Mouse (Mus musculus): ENCODE measurements around the gene Reep6. TPM values are rescaled to one million over a fixed set of nuclear protein-coding genes. Genes with fewer than 3 reads are reported as not detected.

The Reep6 gene
- polyA plus RNA-seq, 1 experiment from 2014 or later: 61.4 TPM

GRCm38 (mm10) chr10:80368392-80368791, 38.6 kb downstream of the Reep6 start:
- WGBS (ENCODE audit: insufficient replicate concordance): 79% methylated on average over 6 of the region's 6 CpGs
- H3K36me3 ChIP-seq: no peaks in the 10 kb centered on the region
- no peak overlapping the region for H3K27ac ChIP-seq
- H3K9ac ChIP-seq: no peak overlapping the region
- H3K4me2 ChIP-seq: no peak overlapping the region
- H3K27me3 ChIP-seq (replicated peaks): peaks cover 85% of the 10 kb centered on the region
- H3K4me3 ChIP-seq: no peak overlapping the region
- 0 out of 2 replicates have a peak, but pooled peaks cover 5% of the 10 kb centered on the region for H3K9me3 ChIP-seq (replicated peaks)
- H3K4me1 ChIP-seq: peaks cover 7% of the 10 kb centered on the region; the same call in 1 of the 2 replicates
- ATAC-seq: no peak

GRCm38 (mm10) chr10:80369995-80370747, 40.4 kb downstream of the Reep6 start:
- H3K9me3 ChIP-seq (replicated peaks): 0 out of 2 replicates have a peak, but pooled peaks cover 5% of the 10 kb centered on the region
- H3K27me3 ChIP-seq (replicated peaks): peaks cover 73% of the 10 kb centered on the region
- no peak overlapping the region for H3K4me2 ChIP-seq
- no peak overlapping the region for H3K9ac ChIP-seq
- 64% methylated on average over 21 of the region's 21 CpGs for WGBS (ENCODE audit: insufficient replicate concordance)
- no peak overlapping the region for H3K27ac ChIP-seq
- no peak overlapping the region for H3K4me3 ChIP-seq
- H3K36me3 ChIP-seq: no peaks in the 10 kb centered on the region
- H3K4me1 ChIP-seq: peaks cover 7% of the 10 kb centered on the region; the same call in 1 of the 2 replicates
- no peak for ATAC-seq

- 0 out of 2 replicates have a peak, but pooled peaks cover 5% of the 10 kb centered on the region for H3K9me3 ChIP-seq (replicated peaks)
- ATAC-seq: no peak
- H3K27me3 ChIP-seq (replicated peaks): peaks cover 62% of the 10 kb centered on the region
- H3K4me1 ChIP-seq: peaks cover 7% of the 10 kb centered on the region; the same call in 1 of the 2 replicates
- peak overlapping the region; percentile 33 for H3K4me2 ChIP-seq
- H3K9ac ChIP-seq: no peak overlapping the region; the same call in 1 of the 2 replicates
- no peaks in the 10 kb centered on the region for H3K36me3 ChIP-seq
- no peak overlapping the region for H3K27ac ChIP-seq
- 7% methylated on average over 12 of the region's 12 CpGs for WGBS (ENCODE audit: insufficient replicate concordance)
- H3K4me3 ChIP-seq: no peak overlapping the region
These were observed 41.7 kb downstream of the Reep6 start for GRCm38 (mm10) chr10:80371411-80371966.

GRCm38 (mm10) chr10:80371983-80372382, 42.2 kb downstream of the Reep6 start:
- Histone ChIP-seq H3K4me3 (no peak overlapping the region), H3K27ac (no peak overlapping the region), H3K9ac (no peak overlapping the region), H3K36me3 (no peaks in the 10 kb centered on the region), H3K4me2 (peak overlapping the region; percentile 33; the same call in 1 of the 2 replicates), H3K4me1 (peaks cover 7% of the 10 kb centered on the region; the same call in 1 of the 2 replicates), H3K27me3 (replicated peaks) (peaks cover 57% of the 10 kb centered on the region), H3K9me3 (replicated peaks) (0 out of 2 replicates have a peak, but pooled peaks cover 5% of the 10 kb centered on the region)
- 48% methylated on average over 9 of the region's 9 CpGs for WGBS (ENCODE audit: insufficient replicate concordance)
- no peak for ATAC-seq

GRCm38 (mm10) chr10:80372706-80373105, 43.0 kb downstream of the Reep6 start:
- Histone ChIP-seq H3K4me3 (no peak overlapping the region), H3K4me2 (no peak overlapping the region), H3K4me1 (peaks cover 7% of the 10 kb centered on the region; the same call in 1 of the 2 replicates), H3K9ac (no peak overlapping the region), H3K27ac (no peak overlapping the region), H3K27me3 (replicated peaks) (peaks cover 49% of the 10 kb centered on the region), H3K9me3 (replicated peaks) (0 out of 2 replicates have a peak, but pooled peaks cover 8% of the 10 kb centered on the region), H3K36me3 (no peaks in the 10 kb centered on the region)
- WGBS (ENCODE audit: insufficient replicate concordance): 75% methylated on average over 6 of the region's 6 CpGs
- no peak for ATAC-seq

- no peaks in the 10 kb centered on the region for H3K36me3 ChIP-seq
- ATAC-seq: peak; percentile 41; the same call in 1 of the 2 replicates
- peaks cover 7% of the 10 kb centered on the region; the same call in 1 of the 2 replicates for H3K4me1 ChIP-seq
- H3K9me3 ChIP-seq (replicated peaks): 0 out of 2 replicates have a peak, but pooled peaks cover 3% of the 10 kb centered on the region
- H3K27ac ChIP-seq: no peak overlapping the region
- no peak overlapping the region for H3K4me3 ChIP-seq
- 17% methylated on average over 6 of the region's 6 CpGs for WGBS (ENCODE audit: insufficient replicate concordance)
- H3K4me2 ChIP-seq: no peak overlapping the region
- no peak overlapping the region for H3K9ac ChIP-seq
- peaks cover 38% of the 10 kb centered on the region for H3K27me3 ChIP-seq (replicated peaks)
These were observed 44.3 kb downstream of the Reep6 start for GRCm38 (mm10) chr10:80374063-80374462.

GRCm38 (mm10) chr10:80376160-80376559, 46.4 kb downstream of the Reep6 start:
- Histone ChIP-seq H3K4me2 (no peak overlapping the region), H3K9ac (no peak overlapping the region), H3K4me1 (peaks cover 7% of the 10 kb centered on the region; the same call in 1 of the 2 replicates), H3K27ac (no peak overlapping the region), H3K27me3 (replicated peaks) (peaks cover 22% of the 10 kb centered on the region), H3K4me3 (no peak overlapping the region), H3K36me3 (peaks cover 12% of the 10 kb centered on the region), H3K9me3 (replicated peaks) (0 out of 2 replicates have a peak, but pooled peaks cover 3% of the 10 kb centered on the region)
- WGBS (ENCODE audit: insufficient replicate concordance): 3% methylated on average over 7 of the region's 7 CpGs
- 0 out of 2 replicates have a peak, but pooled peaks have one; percentile 43 for ATAC-seq

- H3K27ac ChIP-seq: no peak overlapping the region
- no peak overlapping the region for H3K4me2 ChIP-seq
- H3K4me1 ChIP-seq: no peaks in the 10 kb centered on the region
- no peak overlapping the region for H3K9ac ChIP-seq
- ATAC-seq: no peak
- H3K27me3 ChIP-seq (replicated peaks): peaks cover 13% of the 10 kb centered on the region
- H3K36me3 ChIP-seq: peaks cover 28% of the 10 kb centered on the region
- 0 out of 2 replicates have a peak, but pooled peaks cover 3% of the 10 kb centered on the region for H3K9me3 ChIP-seq (replicated peaks)
- no peak overlapping the region for H3K4me3 ChIP-seq
- 44% methylated on average over 10 of the region's 10 CpGs for WGBS (ENCODE audit: insufficient replicate concordance)
These were observed 48.0 kb downstream of the Reep6 start for GRCm38 (mm10) chr10:80377716-80378115.

- no peak overlapping the region for H3K4me3 ChIP-seq
- H3K27ac ChIP-seq: no peak overlapping the region
- no peak overlapping the region for H3K4me2 ChIP-seq
- H3K9me3 ChIP-seq (replicated peaks): no peaks in the 10 kb centered on the region
- peaks cover 44% of the 10 kb centered on the region for H3K4me1 ChIP-seq
- peaks cover 8% of the 10 kb centered on the region; the same call in 1 of the 2 replicates for H3K27me3 ChIP-seq (replicated peaks)
- peaks cover 34% of the 10 kb centered on the region for H3K36me3 ChIP-seq
- no peak overlapping the region for H3K9ac ChIP-seq
- no peak for ATAC-seq
- 86% methylated on average over 7 of the region's 7 CpGs for WGBS (ENCODE audit: insufficient replicate concordance)
These were observed 53.0 kb downstream of the Reep6 start for GRCm38 (mm10) chr10:80382641-80383365.

GRCm38 (mm10) chr10:80383431-80383830, 53.7 kb downstream of the Reep6 start:
- H3K4me2 ChIP-seq: no peak overlapping the region
- peak overlapping the region; percentile 73; the same call in 1 of the 2 replicates for H3K27ac ChIP-seq
- H3K9me3 ChIP-seq (replicated peaks): no peaks in the 10 kb centered on the region
- H3K9ac ChIP-seq: 0 out of 2 replicates have a peak overlapping the region, but pooled peaks have one; percentile 80
- peaks cover 50% of the 10 kb centered on the region for H3K4me1 ChIP-seq
- peaks cover 8% of the 10 kb centered on the region; the same call in 1 of the 2 replicates for H3K27me3 ChIP-seq (replicated peaks)
- no peak for ATAC-seq
- H3K36me3 ChIP-seq: peaks cover 34% of the 10 kb centered on the region
- WGBS (ENCODE audit: insufficient replicate concordance): 69% methylated on average over 4 of the region's 4 CpGs
- no peak overlapping the region for H3K4me3 ChIP-seq

GRCm38 (mm10) chr10:80384115-80384639, 54.4 kb downstream of the Reep6 start:
- ATAC-seq: 0 out of 2 replicates have a peak, but pooled peaks have one; percentile 5
- Histone ChIP-seq H3K27me3 (replicated peaks) (peaks cover 8% of the 10 kb centered on the region; the same call in 1 of the 2 replicates), H3K9me3 (replicated peaks) (no peaks in the 10 kb centered on the region), H3K36me3 (peaks cover 34% of the 10 kb centered on the region), H3K4me1 (peaks cover 57% of the 10 kb centered on the region), H3K27ac (peak overlapping the region; percentile 73), H3K4me2 (peak overlapping the region; percentile 94), H3K9ac (peak overlapping the region; percentile 80), H3K4me3 (peak overlapping the region; percentile 73; the same call in 1 of the 2 replicates)
- WGBS (ENCODE audit: insufficient replicate concordance): 75% methylated on average over 4 of the region's 4 CpGs
